Mouse (Mus musculus) E14TG2a.4 (cell line): ENCODE measurements at regions not wholly inside any gene's neighbourhood (a gene's known extent, or its start where the extent isn't known, plus 50 kb on each side); places are given as distances from the start of the nearest gene placed in this dataset.
A peak's percentile ranks its signal among the peaks of the same experiment; 100 is the strongest.

ENCODE experiments used
- H3K27me3 ChIP-seq: 2 replicates; pipeline ENCODE4 v1.6.1; 2014; ENCODE audit warnings: low read length, control low read depth; ENCODE audit not compliant: insufficient read depth
- H3K36me3 ChIP-seq: 2 replicates; pipeline ENCODE4 v1.6.1; 2014; ENCODE audit warnings: low read length, control low read depth; ENCODE audit not compliant: insufficient read depth
- H3K4me1 ChIP-seq: replicated peaks from 2 replicates; pipeline ENCODE4 v1.6.1; 2014; ENCODE audit warnings: low read depth, low read length, control low read depth
- H3K4me3 ChIP-seq: replicated peaks from 2 replicates; pipeline ENCODE4 v1.5.1; 2014; ENCODE audit warnings: mild to moderate bottlenecking, low read length
- H3K9me3 ChIP-seq: 2 replicates; pipeline ENCODE4 v1.6.1; 2014; ENCODE audit warnings: low read length, control low read depth
- CTCF ChIP-seq: conservative IDR thresholded peaks from 2 replicates; pipeline ENCODE4 v1.5.1; 2014; ENCODE audit warnings: low read length
- NANOG ChIP-seq: IDR thresholded peaks from 2 replicates; pipeline ENCODE4 v1.6.1; 2014; ENCODE audit warnings: borderline replicate concordance, low read length, mixed read lengths
- POU5F1 ChIP-seq: IDR thresholded peaks from 2 replicates; pipeline ENCODE4 v1.6.1; 2014; ENCODE audit warnings: low read length, borderline replicate concordance

DNA sequence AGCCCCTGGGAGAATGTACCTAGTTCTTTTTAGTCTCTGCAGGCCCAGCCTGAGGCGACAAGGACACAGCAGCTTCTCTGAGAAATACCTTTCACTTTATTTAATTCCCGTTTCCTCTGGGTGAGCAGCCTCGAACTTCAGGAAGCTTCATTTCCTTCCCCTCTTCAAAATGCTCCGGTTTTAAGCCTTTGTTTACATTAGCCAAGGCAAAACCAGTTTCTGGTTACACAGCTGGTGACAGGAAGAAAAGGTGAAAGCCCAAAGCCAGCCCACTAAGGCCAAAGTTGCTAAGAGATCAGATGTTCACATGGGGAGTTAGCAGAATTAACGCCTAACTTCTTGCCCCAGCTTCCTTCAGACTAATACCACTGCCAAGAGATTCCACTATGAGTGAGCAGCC is 127.4 kb upstream of the Lgalsl start:
- Histone ChIP-seq H3K9me3 (no peaks in the 10 kb centered on the region), H3K36me3 (no peaks in the 10 kb centered on the region), H3K27me3 (no peaks in the 10 kb centered on the region), H3K4me1 (peaks cover 37% of the 10 kb centered on the region), H3K4me3 (peak overlapping the region; percentile 24)
- TF ChIP-seq CTCF = no peak
- no peak for TF ChIP-seq POU5F1
- no peak for TF ChIP-seq NANOG

- Histone ChIP-seq H3K27me3 (no peaks in the 10 kb centered on the region), H3K4me3 (no peak overlapping the region), H3K4me1 (peaks cover 37% of the 10 kb centered on the region), H3K36me3 (no peaks in the 10 kb centered on the region), H3K9me3 (0 out of 2 replicates have a peak, but pooled peaks cover 5% of the 10 kb centered on the region)
- TF ChIP-seq CTCF = no peak
- no peak for TF ChIP-seq NANOG
- no peak for TF ChIP-seq POU5F1
Observed at GRCm38 (mm10) chr11:20960066-20960465, 129.2 kb upstream of the Lgalsl start.

DNA sequence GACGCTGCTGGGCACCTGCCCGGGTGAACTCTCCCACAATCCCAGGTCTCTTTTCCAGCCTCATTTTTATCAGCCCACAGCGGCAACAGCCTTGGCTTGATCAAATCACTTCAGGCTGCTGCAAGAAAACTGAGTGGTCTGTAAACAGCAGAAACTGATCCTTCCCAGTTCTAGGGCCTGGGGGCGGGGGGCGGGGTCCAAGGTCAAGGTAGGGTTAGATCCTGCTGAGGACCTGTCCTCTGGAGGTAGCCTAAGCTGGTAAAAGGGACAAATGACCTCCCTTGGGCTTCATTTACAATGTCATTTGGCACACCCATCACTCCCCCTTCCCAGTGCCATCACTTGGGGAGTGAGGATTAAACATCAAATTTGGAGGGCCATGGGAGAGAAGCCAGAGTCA is 129.9 kb upstream of the Lgalsl start:
- H3K4me3 ChIP-seq = no peak overlapping the region
- no peak for TF ChIP-seq POU5F1
- TF ChIP-seq NANOG = no peak
- TF ChIP-seq CTCF = no peak

DNA sequence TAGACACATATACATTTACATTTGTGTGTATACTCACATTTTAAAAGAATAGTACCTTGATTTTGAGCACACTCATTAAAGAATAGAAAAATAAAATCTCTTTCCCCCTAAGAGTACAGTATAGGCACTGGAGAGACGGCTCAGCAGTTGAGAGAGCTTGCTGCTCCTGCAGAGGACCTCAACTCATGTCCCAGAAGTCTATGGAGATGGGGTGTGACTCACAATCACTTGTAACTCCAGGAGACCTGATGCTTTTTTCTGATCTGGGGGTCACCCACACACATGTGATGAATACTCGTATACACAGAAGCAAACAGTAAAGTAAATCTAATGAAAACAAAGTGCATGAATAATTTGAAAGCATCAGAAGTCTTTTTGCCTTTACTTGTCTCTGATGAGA is 129.5 kb upstream of the Peli1 start:
- no peak overlapping the region for H3K4me3 ChIP-seq
- TF ChIP-seq NANOG (no peak), CTCF (no peak), POU5F1 (no peak)
- 0 out of 2 replicates have a peak, but pooled peaks cover 5% of the 10 kb centered on the region for H3K9me3 ChIP-seq
- H3K36me3 ChIP-seq = no peaks in the 10 kb centered on the region
- H3K27me3 ChIP-seq = no peaks in the 10 kb centered on the region
- H3K4me1 ChIP-seq = peaks cover 37% of the 10 kb centered on the region

More for the DNA sequence above, 129.9 kb upstream of the Lgalsl start:
- no peaks in the 10 kb centered on the region for H3K27me3 ChIP-seq
- 0 out of 2 replicates have a peak, but pooled peaks cover 5% of the 10 kb centered on the region for H3K9me3 ChIP-seq
- no peaks in the 10 kb centered on the region for H3K36me3 ChIP-seq
- H3K4me1 ChIP-seq = peaks cover 37% of the 10 kb centered on the region

DNA sequence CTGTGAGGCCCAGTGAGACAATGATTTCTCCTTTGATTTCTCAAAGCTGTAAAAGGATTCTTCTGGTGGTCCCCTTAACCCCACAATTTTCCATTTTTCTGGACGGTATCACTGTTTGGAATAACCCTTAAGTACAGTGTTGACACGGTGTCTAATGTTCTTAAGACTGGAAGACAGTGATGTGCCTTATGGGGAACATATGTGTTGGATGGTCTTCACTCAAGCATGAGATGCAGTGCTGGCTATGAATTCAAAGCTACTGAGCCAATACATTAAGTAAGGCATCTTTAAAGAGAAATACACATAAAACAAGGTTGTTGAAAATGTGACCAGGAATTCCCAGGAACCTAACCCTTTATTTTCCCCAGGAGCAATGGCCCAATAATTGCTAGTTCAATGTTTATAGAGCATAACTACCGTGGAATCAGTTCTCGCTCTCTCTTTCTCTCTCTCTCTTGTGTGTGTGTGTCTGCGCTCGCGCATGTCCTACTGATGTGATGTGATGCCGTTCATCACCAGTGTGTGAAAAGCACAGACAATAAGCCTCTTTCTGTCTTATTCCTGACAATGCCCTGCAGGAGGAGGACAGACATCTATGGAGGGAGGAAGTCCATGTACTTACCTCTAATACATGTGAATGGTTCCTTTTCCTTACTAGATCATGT is 125.4 kb upstream of the Peli1 start:
- H3K36me3 ChIP-seq = no peaks in the 10 kb centered on the region
- no peaks in the 10 kb centered on the region for H3K27me3 ChIP-seq
- no peak overlapping the region for H3K4me3 ChIP-seq
- TF ChIP-seq CTCF (no peak), NANOG (no peak), POU5F1 (no peak)
- peaks cover 39% of the 10 kb centered on the region for H3K9me3 ChIP-seq
- peaks cover 7% of the 10 kb centered on the region for H3K4me1 ChIP-seq

DNA sequence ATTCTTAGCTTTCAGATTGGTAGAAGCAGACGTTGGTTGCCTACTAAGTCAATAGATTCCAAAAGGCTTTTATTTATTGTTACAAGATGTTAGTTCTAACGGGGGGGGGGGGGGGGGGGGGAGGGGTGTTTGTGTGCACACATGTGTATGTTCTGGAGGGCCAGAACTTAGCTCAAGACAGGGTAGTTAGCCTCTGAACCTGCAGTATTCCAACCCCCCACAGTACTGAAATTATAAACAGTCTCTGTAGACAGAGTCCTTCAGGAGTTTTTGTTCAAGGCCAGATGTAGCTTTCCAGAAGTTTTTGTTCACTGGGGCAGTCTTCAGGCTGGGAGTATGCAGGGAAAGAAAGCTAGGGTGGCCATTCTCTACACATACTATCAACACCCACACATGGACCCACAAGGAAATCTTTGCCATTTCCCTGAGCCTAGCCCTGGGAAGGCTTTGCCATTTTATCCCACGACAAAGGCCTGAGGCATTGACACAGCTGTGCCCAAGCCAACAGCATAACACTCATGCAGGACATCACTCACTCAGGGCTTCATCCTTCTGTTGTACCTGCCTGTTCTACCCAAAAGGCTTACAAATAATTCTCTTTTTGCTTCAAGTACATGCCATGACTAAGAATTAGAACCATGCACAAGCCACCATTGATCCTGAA is 123.6 kb upstream of the Peli1 start:
- Histone ChIP-seq H3K4me1 (no peaks in the 10 kb centered on the region), H3K36me3 (no peaks in the 10 kb centered on the region), H3K9me3 (peaks cover 53% of the 10 kb centered on the region), H3K27me3 (no peaks in the 10 kb centered on the region), H3K4me3 (no peak overlapping the region)
- TF ChIP-seq CTCF = no peak
- TF ChIP-seq NANOG = no peak
- no peak for TF ChIP-seq POU5F1

DNA sequence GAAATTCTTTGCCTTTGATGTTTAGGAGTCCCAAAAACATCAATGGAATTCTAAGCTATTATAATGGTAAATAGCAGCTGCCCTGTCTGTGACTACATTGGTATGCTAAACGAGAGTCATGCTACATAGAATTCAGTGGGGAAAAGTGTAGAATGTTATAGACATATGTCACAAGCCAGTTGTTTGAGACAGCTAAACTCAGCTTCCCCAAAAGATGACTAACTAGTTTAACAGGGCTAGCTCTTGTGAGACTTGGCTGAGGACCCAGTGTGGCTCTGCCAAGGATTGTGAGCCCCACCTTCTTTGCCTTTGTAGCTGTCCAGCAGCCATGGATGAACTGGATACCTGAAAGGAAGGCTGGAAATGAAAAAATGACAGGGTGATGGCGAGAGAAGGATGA is 122.8 kb upstream of the Peli1 start:
- peaks cover 59% of the 10 kb centered on the region for H3K9me3 ChIP-seq
- H3K4me3 ChIP-seq = no peak overlapping the region
- TF ChIP-seq CTCF (no peak), POU5F1 (no peak), NANOG (no peak)
- no peaks in the 10 kb centered on the region for H3K27me3 ChIP-seq
- no peaks in the 10 kb centered on the region for H3K36me3 ChIP-seq
- H3K4me1 ChIP-seq = no peaks in the 10 kb centered on the region

DNA sequence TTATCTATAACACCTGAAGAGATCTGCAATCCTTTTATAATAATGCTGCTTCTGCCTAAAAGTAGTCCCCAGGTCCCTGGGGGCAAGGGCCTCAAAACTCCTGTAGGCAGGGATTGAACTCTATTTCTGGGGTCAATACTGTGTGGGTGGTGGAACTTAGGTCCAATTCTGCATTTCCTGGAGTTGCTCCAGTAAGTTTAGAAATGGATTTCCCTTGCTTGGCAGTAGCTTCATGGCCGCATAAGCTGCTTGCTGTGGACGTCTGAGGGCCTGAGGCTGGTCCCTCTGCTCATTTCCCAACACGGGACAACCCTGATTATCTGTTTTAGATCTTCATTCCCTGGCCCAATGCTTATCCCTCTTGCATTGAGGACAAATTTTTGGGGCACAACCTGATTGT is 118.0 kb upstream of the Peli1 start:
- H3K4me3 ChIP-seq = no peak overlapping the region
- no peaks in the 10 kb centered on the region for H3K36me3 ChIP-seq
- H3K9me3 ChIP-seq = peaks cover 68% of the 10 kb centered on the region
- no peaks in the 10 kb centered on the region; the same call in 1 of the 2 replicates for H3K4me1 ChIP-seq
- no peaks in the 10 kb centered on the region for H3K27me3 ChIP-seq
- TF ChIP-seq POU5F1 (no peak), NANOG (no peak), CTCF (no peak)

DNA sequence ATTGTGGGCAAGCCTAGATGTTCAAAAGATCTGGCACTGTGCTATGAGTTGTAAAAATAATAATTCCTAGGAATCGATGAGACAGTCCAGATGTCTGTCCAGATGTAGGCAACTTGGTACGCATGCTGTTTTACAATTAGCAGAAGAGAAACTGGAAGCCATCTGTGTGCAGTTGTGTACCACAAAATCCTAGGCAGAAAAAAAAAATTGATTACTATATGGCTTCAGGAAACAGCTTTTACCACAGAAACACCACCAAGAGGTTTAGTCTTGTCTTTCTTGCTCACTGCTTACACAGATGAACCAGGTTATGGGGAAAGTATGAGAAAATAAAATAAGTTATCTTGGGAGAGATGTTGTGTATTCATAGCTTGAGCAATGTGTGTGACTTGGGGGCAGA is 109.5 kb upstream of the Peli1 start:
- no peaks in the 10 kb centered on the region for H3K27me3 ChIP-seq
- H3K4me1 ChIP-seq = no peaks in the 10 kb centered on the region
- TF ChIP-seq POU5F1 = no peak
- TF ChIP-seq NANOG = no peak
- no peak for TF ChIP-seq CTCF
- no peak overlapping the region for H3K4me3 ChIP-seq
- H3K9me3 ChIP-seq = no peaks in the 10 kb centered on the region
- H3K36me3 ChIP-seq = no peaks in the 10 kb centered on the region
